Mouse (Mus musculus) ES-Bruce4 (cell line): ENCODE measurements around the gene Rtp1. TPM values are rescaled to one million over a fixed set of nuclear protein-coding genes. Genes with fewer than 3 reads are reported as not detected.

Source experiments
- H3K27ac ChIP-seq: 2 replicates; pipeline ENCODE4 v1.5.1; 2012; ENCODE audit warnings: low read length, inconsistent platforms; ENCODE audit not compliant: insufficient read depth
- H3K27me3 ChIP-seq: 2 replicates; pipeline ENCODE4 v1.6.1; 2012; ENCODE audit warnings: mild to moderate bottlenecking, low read length, inconsistent platforms; ENCODE audit not compliant: control insufficient read depth, poor library complexity, insufficient read depth, severe bottlenecking
- H3K36me3 ChIP-seq: 2 replicates; pipeline ENCODE4 v1.6.1; 2012; ENCODE audit warnings: inconsistent platforms, mild to moderate bottlenecking, low read length, moderate library complexity; ENCODE audit not compliant: control insufficient read depth, poor library complexity, insufficient read depth, severe bottlenecking
- H3K4me1 ChIP-seq: one replicate; pipeline ENCODE4 v1.8.1; 2011; ENCODE audit warnings: low read length; ENCODE audit not compliant: control insufficient read depth, insufficient read depth
- H3K4me3 ChIP-seq: 2 replicates; pipeline ENCODE4 v1.5.1; 2011; ENCODE audit warnings: low read depth, mild to moderate bottlenecking, low read length
- H3K9ac ChIP-seq: 2 replicates; pipeline ENCODE4 v1.6.1; 2012; ENCODE audit warnings: low read depth, mild to moderate bottlenecking, inconsistent platforms; ENCODE audit not compliant: poor library complexity, severe bottlenecking
- H3K9me3 ChIP-seq: replicated peaks from 2 replicates; pipeline ENCODE4 v1.6.1; 2012; ENCODE audit warnings: mild to moderate bottlenecking, low read length, inconsistent platforms; ENCODE audit not compliant: control insufficient read depth, poor library complexity, insufficient read depth, severe bottlenecking
- CTCF ChIP-seq: IDR thresholded peaks from one replicate; pipeline ENCODE4 v1.8.1; 2011; ENCODE audit warnings: low read depth, low read length
- EP300 ChIP-seq: IDR thresholded peaks from 2 replicates; pipeline ENCODE4 v1.6.1; 2011; ENCODE audit warnings: low read depth, low read length; ENCODE audit not compliant: insufficient read depth
- POLR2A ChIP-seq: IDR thresholded peaks from one replicate; pipeline ENCODE4 v1.8.1; 2011; ENCODE audit warnings: low read length; ENCODE audit not compliant: insufficient read depth
- polyA plus RNA-seq: library from polyadenylated mRNA; stranded (reverse); fragments of >200 nt; gene quantifications from 2 replicates; pipeline ENCODE4 v1.2.4, GENCODE M21; 2011; ENCODE audit warnings: low read depth; ENCODE audit not compliant: missing spikeins, insufficient read depth, insufficient read length

Gene Rtp1
- not detected in 2 replicates for polyA plus RNA-seq

DNA sequence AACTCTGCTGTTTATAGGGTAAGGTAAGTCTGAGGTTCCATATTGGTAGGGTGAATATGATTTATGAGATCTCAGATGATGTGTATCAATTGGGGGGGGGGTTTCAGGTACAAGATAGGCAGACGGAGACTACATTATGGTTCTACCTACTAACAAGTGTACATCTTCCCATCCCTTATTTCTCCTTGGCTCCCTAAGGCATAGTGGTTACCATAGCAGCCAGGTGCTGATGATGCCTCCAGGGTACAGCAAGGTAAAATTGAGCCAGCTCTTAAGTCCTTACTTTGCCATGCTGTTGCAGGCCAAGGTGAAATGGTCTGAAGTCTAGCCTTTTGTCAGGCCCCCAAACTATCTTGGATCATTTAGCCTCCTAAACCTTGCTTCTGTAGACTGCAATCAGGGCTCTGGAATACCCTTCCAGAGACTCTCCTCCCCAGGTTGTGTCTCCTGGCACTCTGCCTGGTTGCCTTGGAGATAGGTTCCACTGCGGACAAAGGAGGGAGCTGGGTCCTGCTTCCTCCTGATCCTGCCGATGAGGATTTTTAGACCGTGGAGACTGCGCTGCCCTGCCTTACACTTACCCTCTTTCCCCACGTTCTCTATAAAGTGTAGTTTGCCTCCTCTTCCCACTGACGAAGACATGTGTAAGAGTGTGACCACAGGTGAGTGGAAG, at the start of gene Rtp1:
Gene Rtp1 (plus strand): TSS at position 487 of the 673 bp plus-strand sequence.
- Histone ChIP-seq H3K4me3 (no peak within 1 kb of the TSS), H3K4me1 (no peaks in the 10 kb centered on the region), H3K9ac (no peak within 1 kb of the TSS), H3K36me3 (no peaks in the 10 kb centered on the region), H3K27me3 (no peaks in the 10 kb centered on the region), H3K9me3 (no peaks in the 10 kb centered on the region), H3K27ac (no peak within 1 kb of the TSS)
- no peak for TF ChIP-seq POLR2A
- no peak for TF ChIP-seq EP300
- no peak for TF ChIP-seq CTCF

DNA sequence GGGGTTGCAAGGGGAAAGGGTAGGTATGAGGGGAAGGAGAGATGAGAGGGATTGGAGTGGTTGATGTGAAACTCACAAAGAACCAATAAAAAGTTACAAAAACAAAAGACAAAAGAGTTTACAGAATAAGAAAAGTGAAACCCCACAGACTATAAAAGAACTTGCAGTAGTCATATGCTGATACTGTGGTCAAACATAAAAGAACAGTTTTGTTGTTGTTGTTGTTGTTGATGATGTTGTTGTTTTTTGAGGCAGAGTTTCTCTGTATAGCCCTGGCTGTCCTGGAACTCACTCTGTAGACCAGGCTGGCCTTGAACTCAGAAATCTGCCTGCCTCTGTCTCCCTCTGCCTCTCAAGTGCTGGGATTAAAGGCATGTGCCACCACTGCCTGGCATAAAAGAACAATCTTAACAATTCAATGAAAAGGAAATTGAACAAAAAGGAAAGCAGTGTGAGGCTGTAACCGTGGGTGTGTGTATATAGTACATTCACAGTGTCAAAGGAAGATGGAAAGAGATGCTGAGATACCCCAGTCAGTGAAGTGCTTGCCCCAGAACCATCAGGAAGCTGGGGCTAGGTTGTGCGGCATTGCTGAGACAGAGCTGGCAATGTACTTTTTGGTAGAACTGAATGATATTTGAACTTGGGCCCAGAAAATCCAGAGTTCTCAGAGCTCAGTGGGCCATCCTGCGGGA, 49.2 kb upstream of the Rtp1 start:
- Histone ChIP-seq H3K36me3 (no peaks in the 10 kb centered on the region), H3K9ac (no peak overlapping the region), H3K4me3 (no peak overlapping the region), H3K4me1 (no peaks in the 10 kb centered on the region), H3K9me3 (no peaks in the 10 kb centered on the region), H3K27ac (no peak overlapping the region), H3K27me3 (no peaks in the 10 kb centered on the region)
- TF ChIP-seq EP300 (no peak), POLR2A (no peak), CTCF (no peak)

DNA sequence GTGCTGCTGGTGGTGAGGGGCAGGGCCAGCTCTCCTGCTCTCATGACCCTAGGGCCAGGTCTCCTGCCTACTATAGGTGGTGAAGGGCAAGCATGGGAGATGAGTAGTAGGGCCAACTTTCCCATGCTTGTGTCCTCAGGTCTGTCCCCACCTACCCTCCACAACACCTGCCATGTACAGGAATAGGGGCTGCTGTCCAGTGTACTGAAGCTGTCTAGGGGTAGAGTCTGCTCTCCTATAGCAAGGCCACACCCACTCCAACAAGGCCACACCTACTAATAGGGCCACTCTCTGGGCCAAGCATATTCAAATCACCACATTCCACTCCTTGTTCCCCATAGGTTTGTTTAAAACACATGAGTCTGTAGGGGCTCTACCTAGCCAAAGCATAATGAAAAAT, 44.6 kb upstream of the Rtp1 start:
- TF ChIP-seq POLR2A (no peak), CTCF (no peak), EP300 (no peak)
- H3K4me3 ChIP-seq, result no peak overlapping the region
- H3K27me3 ChIP-seq, result no peaks in the 10 kb centered on the region
- H3K9me3 ChIP-seq, result 0 out of 2 replicates have a peak, but pooled peaks cover 3% of the 10 kb centered on the region
- no peak overlapping the region for H3K9ac ChIP-seq
- no peak overlapping the region for H3K27ac ChIP-seq
- H3K36me3 ChIP-seq, result no peaks in the 10 kb centered on the region
- no peaks in the 10 kb centered on the region for H3K4me1 ChIP-seq

DNA sequence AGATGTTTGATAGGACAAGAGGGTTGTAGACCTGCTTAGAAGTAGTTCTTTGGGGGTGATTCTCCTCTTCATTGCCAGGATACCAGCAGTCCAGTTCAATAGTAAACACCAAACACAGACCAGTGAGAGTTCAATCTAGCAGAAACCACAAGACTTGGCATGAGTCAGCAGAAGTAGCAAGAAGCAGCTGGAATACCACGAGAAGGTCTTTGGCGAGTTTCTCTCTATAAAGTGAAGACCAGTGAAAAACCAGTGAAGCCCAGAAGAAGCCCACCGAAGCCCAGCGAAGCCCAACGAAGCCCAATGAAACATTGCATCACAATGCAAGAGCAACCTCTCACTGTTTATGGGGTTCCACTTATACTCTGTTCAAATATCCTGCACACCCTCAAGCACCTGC, 31.0 kb upstream of the Rtp1 start:
- Histone ChIP-seq H3K9me3 (no peaks in the 10 kb centered on the region), H3K27me3 (no peaks in the 10 kb centered on the region), H3K4me1 (no peaks in the 10 kb centered on the region), H3K9ac (no peak overlapping the region), H3K36me3 (no peaks in the 10 kb centered on the region), H3K27ac (no peak overlapping the region), H3K4me3 (no peak overlapping the region)
- TF ChIP-seq POLR2A (no peak), CTCF (no peak), EP300 (no peak)

DNA sequence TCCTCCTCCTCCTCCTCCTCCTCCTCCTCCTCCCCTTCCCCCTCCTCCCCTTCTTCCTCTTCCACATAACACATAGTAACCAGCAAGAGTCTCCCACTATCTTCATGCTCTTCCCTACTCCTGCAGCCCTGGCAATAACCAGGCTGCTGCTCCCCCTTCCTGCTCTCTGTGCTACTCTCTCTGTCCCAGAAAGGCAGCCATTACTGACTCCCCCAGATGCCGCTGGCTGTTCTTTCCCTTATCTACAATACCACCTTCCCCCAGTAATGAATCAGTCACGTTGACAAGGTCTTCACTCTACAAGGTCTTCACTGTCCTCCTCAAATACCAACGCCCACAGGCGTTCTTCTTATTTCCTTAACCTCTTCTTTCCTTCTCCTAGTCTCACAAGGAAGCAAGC, 27.5 kb upstream of the Rtp1 start:
- Histone ChIP-seq H3K4me3 (no peak overlapping the region), H3K36me3 (no peaks in the 10 kb centered on the region), H3K27ac (no peak overlapping the region), H3K27me3 (no peaks in the 10 kb centered on the region), H3K9ac (no peak overlapping the region), H3K4me1 (no peaks in the 10 kb centered on the region), H3K9me3 (no peaks in the 10 kb centered on the region)
- no peak for TF ChIP-seq POLR2A
- TF ChIP-seq EP300, result no peak
- TF ChIP-seq CTCF, result no peak

DNA sequence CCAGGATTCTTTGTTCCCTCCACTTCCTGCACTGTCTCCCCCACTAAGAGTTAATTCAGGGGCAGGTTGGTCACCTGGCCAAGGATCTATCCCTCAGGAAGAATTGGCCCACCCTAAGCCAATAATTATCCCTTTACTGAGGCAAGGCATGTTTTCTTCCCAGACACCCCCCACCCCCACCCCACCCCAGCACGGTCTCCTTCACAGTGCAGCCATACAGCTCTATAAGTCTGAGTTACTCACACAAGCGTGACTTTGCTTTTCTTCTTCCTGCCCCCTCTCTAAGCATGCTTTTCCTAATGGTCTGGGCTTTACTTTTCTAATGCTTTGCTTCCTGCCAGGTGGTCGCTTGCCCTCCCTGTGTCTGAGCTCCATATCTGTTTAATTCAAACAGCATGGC, 27.0 kb upstream of the Rtp1 start:
- H3K36me3 ChIP-seq, result no peaks in the 10 kb centered on the region
- no peaks in the 10 kb centered on the region for H3K27me3 ChIP-seq
- H3K4me3 ChIP-seq, result no peak overlapping the region
- H3K27ac ChIP-seq, result no peak overlapping the region
- TF ChIP-seq CTCF (no peak), POLR2A (no peak), EP300 (no peak)
- no peaks in the 10 kb centered on the region for H3K9me3 ChIP-seq
- no peak overlapping the region for H3K9ac ChIP-seq
- H3K4me1 ChIP-seq, result no peaks in the 10 kb centered on the region
